Mouse (Mus musculus): ENCODE data around the gene Plbd2.

DNA sequence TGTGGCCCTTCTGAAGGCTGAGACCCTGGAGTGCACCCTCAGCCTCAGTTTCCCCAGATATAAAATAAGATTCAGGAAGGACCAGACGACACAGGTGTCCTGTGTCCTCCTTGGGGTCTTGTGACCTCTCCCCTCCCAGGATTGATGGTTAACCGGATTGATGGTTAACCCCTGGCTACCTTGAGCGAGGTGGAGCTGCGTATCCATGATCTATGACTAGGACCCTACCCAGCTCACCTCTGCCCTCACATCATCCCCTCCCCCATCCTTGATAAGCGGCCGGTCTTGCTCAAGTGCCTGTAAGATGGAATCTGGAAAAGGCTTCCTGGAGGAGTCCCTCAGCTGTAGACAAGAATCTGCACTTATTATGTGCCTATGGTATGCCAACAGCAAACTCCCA is 34.6 kb downstream of the Plbd2 start:
- TF ChIP-seq CTCF (IDR thresholded peaks at IDR 0.05; ENCODE audit: control insufficient read depth, insufficient read depth, low read length) (no peak), POLR2A (IDR thresholded peaks at IDR 0.05; ENCODE audit: borderline replicate concordance, control insufficient read depth, low read depth, low read length) (no peak)
